Mouse (Mus musculus) mesoderm, embryonic 11.5 days (tissue): ENCODE data around the gene Pabpn1l.

Experiments
- DNase-seq: peaks from one replicate; pipeline ENCODE4 v3.0.0-alpha.2; 2012; ENCODE audit warnings: low read depth, low spot score

Pabpn1l gene

DNA sequence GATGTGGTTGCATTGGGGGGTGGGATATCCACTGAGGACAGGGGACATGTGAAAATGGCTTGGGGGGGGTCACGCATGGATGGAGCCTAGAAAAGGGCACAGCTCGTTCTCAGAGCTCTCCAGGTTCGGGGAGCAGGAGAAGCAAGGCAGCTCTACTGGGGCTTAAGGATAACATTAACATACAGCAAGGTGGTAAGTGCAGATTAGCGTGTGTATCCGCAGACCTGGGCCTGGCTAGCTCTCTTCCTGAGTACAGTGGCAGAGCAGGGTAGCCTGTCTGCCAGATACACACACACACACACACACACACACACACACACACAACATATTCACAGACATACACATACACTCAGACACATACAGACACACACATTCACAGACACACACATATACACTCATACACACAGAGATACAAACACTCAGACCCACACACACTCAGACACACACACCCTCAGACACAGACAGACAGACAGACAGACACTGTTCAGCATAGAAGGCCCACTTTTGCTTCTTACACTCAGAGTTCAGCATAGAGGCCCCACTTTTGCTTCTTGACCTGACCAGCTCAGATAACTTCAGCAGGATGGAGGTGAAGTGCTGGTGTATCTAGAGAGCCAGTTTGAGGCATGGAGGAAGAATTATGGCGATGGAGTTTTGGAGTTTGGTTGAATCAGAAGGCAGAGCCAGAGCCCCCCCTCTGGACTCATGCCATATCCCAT is 3.7 kb downstream of the Pabpn1l start:
- no peak for DNase-seq

DNA sequence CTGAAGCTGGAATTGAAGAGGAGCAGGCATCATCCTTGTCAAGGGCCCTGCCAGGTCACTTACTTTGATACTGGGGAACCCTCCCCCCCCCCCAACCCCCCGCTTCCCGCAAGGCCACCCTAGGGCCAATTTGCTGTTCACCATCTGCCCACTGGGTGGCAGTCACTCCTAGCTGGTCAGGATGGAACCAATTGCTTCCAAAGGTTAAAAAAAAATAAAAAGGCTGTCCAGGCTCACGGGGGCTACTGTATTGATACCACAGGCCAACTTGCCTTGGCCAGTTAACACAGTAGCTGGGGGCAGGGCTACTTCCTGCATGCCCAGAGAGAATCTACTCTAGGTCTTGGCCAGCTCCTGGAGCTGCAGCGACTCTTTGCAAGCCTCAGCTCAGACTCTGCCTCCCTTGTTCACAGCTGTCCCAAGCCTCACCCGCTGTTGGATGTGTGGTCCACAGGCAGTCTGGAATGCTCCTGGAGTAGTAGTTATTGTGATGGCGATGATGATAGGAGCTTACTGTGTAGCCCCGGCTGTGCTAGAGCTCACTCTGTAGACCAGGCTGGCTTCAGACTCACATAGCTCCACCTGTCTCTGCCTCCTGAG is 4.5 kb downstream of the Pabpn1l start:
- DNase-seq = peak; percentile 86

DNA sequence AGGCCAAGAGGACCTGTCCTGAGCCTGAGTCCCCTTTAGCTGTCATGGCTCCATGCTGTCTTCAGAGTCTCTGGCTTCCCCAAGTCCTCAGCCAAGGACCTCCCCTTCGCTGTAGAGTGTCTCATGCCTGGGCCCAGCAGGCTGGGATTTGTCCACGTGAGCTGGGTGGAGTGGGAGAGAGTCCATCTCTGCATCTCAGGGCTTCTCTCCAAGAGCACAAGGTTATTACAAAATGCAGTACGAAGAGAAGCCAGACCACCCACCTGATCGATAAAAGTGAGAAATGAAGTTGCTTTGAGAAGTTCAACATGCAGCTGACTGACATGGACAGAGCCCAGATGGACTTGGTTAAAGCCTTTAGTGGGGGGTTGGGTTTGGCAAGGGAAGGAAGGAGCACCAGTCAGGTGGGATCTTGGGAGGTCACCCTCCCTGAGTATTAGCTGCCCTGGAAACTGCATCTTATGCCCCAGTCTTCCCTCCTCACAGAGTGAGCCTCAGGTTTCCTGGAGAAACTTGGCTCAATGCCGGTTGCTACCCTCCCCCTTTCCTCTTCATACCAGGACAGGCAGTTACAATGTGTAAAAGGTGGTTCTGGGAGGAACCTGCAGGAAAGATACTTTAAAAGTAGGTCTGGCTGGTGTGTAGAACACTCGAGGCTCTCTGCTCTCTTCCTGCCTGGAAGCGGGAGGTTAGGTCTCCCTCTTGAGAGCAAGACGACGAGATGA is 6.2 kb downstream of the Pabpn1l start:
- no peak for DNase-seq

DNA sequence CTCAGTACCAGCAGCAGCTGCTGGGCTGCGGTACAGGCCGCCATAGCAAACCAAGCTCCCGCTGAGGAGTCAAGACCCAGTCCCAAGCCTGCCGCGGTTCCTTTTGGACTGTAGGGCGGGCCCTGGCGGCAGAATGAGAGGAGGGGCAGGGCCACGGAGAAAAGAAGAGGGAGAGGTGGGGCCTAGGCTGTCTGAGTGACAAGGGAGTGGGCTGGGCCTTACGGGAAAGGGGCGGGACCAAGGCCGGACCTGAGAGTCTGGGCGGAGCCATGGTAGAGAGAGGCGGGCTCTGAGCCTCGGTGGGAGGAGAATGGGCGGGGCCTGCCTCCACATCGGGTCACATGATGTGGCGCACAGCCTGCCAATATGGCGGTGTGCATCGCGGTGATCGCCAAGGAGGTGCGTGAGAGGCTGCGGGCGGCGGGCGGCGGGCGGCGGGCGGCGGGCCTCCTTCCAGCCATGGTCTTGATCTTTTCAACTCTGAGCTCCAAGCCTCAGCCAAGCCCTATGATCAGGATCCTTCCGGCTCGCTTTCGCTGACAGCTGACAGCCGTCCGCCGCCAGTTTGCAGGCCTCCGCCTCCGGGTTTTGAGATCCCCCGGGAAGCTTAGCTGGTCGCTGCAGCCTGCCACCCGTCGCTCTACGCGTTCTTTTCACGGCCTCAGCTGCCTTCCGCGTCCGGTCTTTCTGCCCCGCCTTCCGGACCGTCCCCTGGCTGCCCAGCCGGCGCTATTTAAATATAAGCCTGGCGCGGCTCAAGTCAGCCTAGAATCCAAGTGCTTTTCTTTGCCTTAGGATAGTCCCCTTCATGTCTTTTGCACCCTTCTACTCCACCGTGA is 11.0 kb downstream of the Pabpn1l start, which contains the start of the genes Galns and Trappc2l:
Gene Galns (minus strand): TSS at position 169 of the 839 bp plus-strand sequence.
Gene Trappc2l (plus strand): TSS at position 346 of the 839 bp plus-strand sequence.
- DNase-seq = peak; percentile 99

DNA sequence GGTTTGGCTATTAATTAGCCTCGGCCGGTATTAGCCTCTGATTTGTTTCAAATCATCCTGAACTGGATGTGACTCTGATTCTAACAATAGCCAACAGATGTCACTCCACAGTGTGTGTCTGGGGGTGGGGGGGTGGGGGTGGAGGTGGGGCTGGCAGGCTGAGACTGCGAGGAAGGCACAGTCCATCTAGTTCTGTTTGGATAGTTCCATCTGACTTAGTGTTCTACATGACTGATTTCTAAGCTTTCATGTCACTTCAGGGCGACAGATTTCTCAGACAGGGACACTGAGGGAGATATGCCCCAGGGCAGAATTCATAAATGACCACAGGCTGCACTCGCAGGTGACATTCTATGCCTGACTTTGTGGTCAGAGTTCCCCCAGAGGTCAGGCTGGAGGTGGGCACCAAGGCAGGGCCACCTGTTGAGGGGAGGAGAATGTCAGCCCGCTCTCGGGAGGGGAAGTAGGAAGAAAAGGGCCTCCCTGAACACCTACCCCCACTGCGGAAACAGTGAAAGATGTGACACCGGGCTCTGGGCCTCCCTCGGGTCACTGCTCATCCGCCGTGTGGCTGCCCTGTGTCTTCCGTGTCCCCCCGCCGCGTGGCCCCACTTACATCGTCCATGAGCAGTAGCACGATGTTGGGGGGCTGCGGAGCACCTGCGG is 11.8 kb downstream of the Pabpn1l start:
- DNase-seq = no peak

DNA sequence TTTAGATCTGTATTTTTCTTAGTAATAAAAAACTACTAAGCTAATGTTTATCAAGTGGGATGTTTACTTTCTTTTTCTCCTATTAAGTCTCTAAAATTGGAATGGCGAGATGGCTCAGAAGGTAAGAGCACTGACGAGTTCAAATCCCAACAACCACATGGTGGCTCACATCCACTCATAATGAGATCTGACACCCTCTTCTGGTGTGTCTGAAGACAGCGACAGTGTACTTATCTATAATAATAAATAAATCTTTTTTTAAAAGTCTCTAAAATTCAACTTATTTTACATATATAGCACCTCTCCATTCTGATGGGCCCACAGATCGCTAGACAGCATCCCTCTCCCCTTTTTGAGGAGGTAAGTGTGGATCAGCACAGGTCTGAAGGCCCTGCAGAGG is 12.3 kb downstream of the Pabpn1l start:
- no peak for DNase-seq

DNA sequence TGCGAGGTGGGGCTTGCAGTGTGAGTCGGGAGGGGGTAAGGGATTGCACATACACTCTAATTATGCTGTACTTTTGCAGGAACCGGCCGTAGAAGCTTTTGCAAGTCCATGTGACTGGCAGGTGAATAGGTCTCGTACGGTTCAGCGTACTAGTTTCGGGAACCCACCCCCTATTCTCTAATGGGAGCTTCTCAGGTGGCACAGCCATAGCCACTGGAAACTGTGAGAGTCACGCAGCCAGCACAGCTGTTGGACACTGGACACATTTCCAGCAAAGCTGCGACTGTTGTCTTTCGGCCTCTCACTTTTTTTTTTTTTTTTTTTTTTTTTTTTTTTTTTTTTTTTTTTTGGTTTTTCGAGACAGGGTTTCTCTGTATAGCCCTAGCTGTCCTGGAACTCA is 15.7 kb downstream of the Pabpn1l start:
- no peak for DNase-seq

DNA sequence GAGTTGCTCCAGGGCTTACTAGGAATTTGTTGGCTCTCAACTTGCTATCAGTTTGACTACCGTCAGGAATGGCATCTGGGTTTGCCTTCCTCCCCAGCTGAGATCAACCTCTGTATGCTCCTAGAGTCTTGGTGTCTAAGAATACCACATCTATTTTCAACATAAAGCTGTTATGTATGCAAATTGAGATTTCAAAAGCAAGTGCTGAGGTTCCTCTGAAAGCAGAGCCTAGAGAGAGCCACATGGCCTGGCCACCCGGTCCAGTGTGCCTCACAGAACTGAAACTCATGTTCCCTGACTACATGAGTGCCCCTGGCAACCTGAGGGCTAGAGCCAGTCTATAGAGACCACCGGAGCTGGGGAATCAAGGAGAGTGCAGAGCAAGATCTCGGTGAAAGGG is 17.2 kb downstream of the Pabpn1l start:
- DNase-seq = no peak

DNA sequence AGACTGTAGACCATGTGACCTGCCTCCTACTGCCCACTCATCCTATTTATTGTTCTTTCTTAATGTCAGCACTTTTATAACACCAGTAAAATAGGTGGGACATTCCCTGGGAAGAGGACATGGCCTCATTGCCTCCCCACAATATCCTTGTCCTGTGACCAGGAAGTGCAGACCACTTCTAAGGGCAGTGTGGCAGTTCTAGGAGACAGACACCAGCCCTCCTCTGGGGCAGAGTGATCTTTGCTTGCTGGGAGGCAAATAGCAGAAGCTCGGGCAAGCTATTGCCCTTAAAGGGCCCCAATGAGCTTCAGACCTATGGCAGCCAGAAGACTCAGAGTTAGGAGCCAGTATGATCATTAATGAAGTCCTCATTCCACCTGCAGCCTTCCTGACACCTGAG is 17.9 kb downstream of the Pabpn1l start:
- no peak for DNase-seq

DNA sequence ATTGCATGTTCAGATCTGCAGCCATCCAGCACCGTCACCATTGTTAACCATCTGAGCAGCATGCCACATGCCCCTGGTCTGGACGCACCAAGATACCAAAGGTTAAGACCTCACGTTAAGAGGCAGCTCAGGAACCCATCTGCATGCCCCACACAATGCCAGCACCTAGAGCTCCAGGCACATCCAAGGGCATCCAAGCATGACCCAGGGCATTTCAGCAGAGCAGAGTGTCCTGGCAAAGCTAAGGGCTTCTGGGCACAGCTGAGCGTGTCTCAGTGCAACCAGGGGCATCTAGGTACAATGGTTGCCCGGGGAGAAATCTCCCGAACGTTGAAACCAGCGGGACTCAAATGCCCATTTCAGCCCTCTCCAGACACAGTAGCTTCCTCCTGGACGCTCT is 21.9 kb downstream of the Pabpn1l start:
- DNase-seq = no peak

DNA sequence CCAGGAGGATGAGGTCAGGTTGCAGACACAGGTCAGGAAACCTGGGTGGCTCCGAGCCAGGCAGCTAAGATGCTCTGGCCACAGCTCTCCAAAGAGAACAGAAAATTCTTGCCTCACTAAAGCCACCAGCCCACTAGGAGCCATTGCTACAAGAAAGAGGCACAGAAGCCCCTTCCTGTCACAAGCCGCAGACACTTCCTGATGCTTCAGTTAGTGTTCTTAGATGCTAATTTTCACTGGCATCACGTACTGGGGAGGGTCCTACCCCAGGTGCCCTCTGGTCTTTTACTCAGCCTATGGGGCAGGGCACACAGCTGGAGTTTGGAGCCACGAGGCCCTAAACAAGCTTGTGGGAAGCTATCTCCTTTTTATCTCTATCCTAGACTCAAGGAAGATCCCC is 26.5 kb downstream of the Pabpn1l start:
- DNase-seq = no peak

DNA sequence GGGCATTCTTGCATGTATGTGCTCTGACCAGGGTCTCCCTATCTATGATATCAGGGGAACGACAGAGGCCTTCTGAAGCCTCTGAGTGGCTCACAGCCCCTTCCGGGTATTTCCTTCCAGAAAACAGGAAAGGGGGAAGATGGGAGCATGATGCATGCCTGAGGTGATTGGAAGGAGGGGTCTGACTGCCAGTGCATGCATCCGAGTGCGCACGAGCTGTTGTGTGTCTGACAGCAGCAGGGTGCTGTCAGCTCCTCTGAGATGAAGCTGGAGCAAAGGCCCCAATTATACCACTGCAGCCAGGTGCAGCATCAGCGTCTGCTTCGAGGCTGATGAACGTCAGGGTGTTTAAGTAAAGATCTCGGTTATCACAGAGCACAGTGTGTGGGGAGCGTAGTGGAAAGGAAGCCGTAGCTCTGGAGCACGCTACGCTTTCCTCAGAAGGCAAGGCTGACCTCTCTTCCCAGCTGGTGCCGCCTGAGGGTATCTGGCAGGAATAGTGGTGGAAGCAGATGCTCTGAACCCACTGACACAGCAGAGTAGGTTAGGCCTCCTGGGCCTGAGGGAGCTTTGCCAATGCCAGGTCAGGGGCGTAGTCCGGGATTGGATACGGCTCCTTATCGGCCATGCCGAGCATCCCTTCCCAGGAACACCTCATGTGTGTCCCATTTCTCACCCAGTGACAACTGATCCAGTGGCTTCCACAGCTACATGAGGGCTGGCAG is 28.6 kb downstream of the Pabpn1l start:
- no peak for DNase-seq

DNA sequence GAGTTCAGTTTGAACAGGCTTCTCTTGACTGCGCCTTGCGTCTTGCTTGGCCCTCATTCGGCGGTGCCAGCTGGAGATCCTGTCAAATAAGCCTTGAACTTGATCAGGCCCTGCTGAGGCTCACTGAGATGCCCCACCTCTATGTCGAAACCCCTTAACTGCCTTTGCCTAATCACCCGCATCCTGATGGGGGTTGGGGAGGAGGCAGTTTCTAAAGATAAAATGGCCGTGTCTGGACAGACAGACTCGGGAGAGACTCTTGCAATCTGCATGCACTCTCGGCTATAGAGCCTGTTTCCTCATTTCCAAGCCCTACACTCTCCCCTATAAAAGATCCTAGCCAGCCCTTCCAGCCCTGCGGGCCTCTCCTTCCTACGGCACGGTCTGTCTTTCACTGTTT is 29.3 kb downstream of the Pabpn1l start:
- no peak for DNase-seq

DNA sequence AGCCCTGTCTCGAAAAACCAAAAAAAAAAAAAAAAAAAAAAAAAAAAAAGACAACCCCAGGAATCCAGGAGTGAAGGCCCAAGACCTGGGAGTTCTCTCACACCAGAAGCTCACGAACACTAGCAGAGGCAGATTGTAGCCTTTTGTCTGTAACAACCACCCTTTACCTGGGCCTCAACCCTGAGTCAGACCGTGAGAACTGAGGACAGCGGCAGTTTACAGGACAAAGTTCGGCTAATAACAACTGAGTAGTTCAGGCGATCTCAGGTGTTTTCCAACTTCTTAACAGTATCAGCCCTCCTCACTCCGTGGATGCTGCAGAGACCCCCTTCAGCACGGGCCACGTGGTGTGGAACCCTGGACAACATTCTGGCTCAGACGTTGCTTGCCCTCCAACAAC is 35.8 kb downstream of the Pabpn1l start:
- DNase-seq = no peak

DNA sequence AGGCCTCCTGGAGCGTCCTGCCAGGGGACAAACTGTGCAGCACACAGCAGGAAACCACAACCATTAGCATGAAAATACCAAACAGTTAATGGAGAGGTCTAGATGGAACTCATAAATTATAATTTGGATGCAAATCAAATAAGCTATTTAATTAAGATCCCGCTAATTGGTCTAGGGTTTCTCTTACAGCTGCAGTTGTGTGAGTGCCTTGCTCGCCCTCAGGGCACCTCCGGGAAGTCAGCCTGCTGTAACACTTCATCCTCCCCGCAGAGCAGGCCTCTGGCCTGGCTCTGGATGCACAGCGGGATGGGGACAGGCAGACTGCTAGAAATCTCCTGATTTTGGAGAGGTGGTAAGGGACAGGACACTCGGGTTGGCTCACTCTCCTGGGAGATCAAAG is 36.4 kb downstream of the Pabpn1l start:
- DNase-seq = no peak

DNA sequence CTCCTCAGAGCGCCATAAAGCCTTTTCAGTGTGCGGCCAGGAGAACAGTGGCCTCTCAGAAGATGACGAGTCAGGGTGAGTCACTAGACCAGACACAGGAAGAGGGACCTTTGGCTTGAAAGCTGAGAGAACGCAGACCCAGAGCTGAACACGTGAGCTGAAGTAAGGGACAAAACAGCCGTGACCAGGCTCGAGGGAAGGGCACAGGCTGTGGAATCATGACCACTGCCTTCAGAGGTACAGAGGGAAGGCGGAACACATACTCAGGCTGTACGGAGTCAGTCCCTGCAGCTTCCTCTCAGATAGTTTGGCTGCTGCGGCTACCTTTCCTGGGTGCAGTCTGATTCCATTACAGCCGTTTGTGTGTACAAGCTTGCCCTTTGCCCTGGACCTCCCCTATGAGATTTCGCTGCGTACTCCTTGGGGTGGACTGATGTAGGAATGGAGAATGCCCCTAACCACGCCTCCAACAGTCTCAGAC is 37.1 kb downstream of the Pabpn1l start:
- no peak for DNase-seq

DNA sequence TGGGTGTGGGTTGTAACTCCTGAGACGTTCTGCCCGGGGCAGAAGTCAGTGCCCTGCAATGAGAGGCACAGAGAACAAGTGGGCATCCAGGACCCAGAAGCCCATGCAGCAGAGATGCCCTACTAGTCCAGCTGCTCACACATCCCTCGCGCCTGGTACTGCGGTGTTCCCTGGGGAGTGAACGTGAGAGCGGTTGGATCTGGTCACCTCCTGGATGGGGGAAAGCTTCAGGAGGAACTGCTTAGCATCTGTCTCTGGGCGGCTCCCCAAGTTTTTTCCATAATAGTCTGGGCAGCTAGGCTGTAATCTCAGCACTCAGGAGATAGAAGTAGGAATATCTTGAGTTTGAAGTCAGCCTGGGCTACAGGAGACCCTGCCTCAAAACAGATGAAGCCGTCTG is 37.6 kb downstream of the Pabpn1l start:
- DNase-seq = no peak

DNA sequence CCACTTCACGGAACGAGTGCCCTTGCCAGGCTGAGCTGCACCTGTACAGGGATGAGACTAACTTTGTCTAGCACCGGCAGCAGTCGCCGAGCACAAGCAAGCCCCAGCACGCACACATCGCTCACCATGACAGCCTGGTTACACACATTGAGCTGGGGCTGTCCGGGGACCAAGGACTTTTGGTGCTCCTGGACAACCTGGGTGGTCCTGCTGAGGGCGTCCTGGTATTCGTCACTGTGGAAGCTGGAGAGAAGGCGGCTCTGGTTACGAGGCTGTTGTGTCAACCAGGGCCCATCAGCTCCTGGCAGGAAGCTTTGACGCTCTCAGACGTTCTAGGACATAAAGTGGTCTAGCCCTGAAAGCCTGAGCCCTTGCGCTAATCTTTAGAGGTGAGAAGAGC is 41.6 kb downstream of the Pabpn1l start:
- DNase-seq = no peak

DNA sequence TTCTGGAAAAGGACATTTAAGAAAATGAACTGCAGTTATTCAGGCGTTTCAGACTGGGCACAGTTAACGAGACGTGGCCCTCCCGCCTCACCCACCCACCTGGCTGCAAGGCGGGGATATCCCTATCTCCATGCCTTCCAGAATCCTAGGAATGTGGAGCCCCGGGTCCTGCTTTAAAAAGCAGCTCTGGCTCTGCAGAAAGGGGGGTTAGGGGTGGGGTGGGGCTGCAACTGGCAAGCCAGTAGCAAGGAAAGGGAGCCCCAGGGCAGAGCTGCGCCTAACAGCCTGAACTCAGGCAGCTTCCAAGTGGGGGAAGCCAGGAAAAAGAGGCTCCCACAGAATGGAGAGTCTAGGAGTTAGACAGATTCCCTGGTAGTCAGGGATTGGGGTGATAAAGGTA is 43.3 kb downstream of the Pabpn1l start:
- DNase-seq = no peak

DNA sequence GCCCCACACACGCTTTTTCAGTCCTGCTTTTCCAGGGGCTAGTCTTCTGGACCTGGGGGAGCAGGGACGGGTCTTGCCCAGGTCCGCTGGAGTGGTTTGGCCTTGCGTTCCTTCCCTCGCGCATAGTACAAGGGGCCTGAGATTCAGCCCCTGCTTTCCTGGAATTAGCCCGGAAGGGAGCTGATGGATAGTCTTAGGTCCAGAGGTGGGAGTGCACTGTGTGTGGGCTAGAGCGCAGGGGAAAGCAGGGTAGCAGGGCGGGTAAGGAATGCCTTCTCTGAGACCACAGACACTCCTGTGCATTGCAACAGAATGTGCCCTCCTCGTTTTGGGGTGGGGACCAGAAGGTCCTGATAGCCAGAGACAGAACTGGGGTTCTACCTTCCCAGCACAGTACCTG is 45.4 kb downstream of the Pabpn1l start:
- no peak for DNase-seq

DNA sequence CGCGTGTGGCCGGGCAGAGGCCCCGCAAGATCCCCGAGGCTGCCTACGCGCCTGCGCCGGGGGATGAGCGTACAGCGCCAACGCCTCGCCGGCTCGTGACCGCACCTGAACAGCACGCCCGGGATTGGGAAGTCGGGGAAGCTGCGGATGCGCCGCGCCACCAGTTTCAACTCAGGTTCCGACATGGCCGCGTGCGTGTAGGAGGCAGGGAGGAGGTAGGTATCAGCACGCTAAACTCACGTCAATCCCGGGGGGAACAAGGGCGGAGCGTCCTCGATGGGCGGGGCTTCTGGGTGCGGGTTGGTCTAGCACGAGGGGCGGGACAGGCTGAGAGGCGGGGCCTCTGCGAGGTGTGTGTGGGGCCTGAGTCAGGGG is 45.9 kb downstream of the Pabpn1l start, which contains the start of gene Aprt:
Gene Aprt (minus strand): TSS at position 262 of the 375 bp plus-strand sequence.
- peak; percentile 93 for DNase-seq
